Mouse (Mus musculus): Measurements from ENCODE around the gene Frrs1l. TPM values are rescaled to one million over a fixed set of nuclear protein-coding genes. Genes with fewer than 3 reads are reported as not detected.

The Frrs1l gene
- total and polyA plus RNA-seq, 3 experiments: not detected

DNA sequence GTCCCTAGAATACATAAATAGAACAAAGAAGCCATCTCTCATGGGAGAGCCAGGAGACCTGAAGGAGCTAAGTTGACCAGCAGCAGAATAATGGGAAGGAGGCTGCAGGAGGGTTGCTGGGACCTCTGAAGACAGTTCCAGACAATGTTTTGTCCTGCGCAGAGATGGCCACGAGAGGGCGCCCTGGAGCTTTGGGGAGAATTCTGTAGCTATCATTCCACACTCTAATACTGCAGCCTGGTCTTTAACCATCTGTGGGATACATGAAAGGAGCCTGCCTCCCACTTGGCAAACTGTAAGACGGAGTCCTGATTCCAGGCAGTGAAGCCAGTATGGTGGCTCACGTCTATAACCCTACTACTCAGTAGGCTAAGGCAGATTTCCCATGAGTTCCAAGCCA lies 27.0 kb upstream of the Frrs1l start:
- no peaks in the 10 kb centered on the region for H3K9me3 ChIP-seq (replicated peaks; ENCODE audit: low read length)
- in situ Hi-C loops (cut with MboI; ENCODE audit: low pct_ligation_motif_present, low pct_unique_long_range_greater_than_20kb, low sequenced_read_pairs): no loop called here
- DNase-seq (ENCODE audit: extremely low read depth): peak; percentile 61
- TF ChIP-seq SMC3 (IDR thresholded peaks at IDR 0.05; ENCODE audit: low read depth, low read length) (peak; percentile 88), TBP (conservative IDR thresholded peaks at IDR 0.05; ENCODE audit: low read depth, low read length) (no peak), CTCF (conservative IDR thresholded peaks at IDR 0.05 in 1 of 2, IDR thresholded peaks at IDR 0.05 in 1 of 2; ENCODE audit: low read depth in 2 of 2, low read length in 2 of 2) (peak; percentile 92), NELFE (IDR thresholded peaks at IDR 0.05; ENCODE audit: low read depth, low read length) (no peak), RAD21 (IDR thresholded peaks at IDR 0.05; ENCODE audit: low read depth, low read length) (peak; percentile 84)
- peaks cover 28% of the 10 kb centered on the region for H3K27me3 ChIP-seq (replicated peaks)
- dilution Hi-C loops (cut with MboI; ENCODE audit: extremely low pct_ligation_motif_present, extremely low pct_unique_long_range_greater_than_20kb, low sequenced_read_pairs): no loop called here
- no peaks in the 10 kb centered on the region for H3K79me2 ChIP-seq (replicated peaks; ENCODE audit: control insufficient read depth, extremely low read depth, insufficient read depth, poor library complexity, severe bottlenecking)
- no peak overlapping the region for H3K4me3 ChIP-seq (replicated peaks in 1 of 3; ENCODE audit: low read depth in 2 of 3, low read length in 2 of 3, poor library complexity in 1 of 3)
- no peaks in the 10 kb centered on the region for H3K36me3 ChIP-seq (replicated peaks in 1 of 2; ENCODE audit: control insufficient read depth in 1 of 2, insufficient read depth in 1 of 2, low read length in 1 of 2)
- no peaks in the 10 kb centered on the region for H3K4me1 ChIP-seq (ENCODE audit: control insufficient read depth in 1 of 2, insufficient read depth in 2 of 2)
- H3K27ac ChIP-seq (ENCODE audit: insufficient read depth, low read depth): no peak overlapping the region
- H3K9ac ChIP-seq (ENCODE audit: insufficient read depth, low read depth): no peak overlapping the region
- no peak overlapping the region for H3K4me2 ChIP-seq (ENCODE audit: insufficient read depth, low read depth, poor library complexity, severe bottlenecking)

DNA sequence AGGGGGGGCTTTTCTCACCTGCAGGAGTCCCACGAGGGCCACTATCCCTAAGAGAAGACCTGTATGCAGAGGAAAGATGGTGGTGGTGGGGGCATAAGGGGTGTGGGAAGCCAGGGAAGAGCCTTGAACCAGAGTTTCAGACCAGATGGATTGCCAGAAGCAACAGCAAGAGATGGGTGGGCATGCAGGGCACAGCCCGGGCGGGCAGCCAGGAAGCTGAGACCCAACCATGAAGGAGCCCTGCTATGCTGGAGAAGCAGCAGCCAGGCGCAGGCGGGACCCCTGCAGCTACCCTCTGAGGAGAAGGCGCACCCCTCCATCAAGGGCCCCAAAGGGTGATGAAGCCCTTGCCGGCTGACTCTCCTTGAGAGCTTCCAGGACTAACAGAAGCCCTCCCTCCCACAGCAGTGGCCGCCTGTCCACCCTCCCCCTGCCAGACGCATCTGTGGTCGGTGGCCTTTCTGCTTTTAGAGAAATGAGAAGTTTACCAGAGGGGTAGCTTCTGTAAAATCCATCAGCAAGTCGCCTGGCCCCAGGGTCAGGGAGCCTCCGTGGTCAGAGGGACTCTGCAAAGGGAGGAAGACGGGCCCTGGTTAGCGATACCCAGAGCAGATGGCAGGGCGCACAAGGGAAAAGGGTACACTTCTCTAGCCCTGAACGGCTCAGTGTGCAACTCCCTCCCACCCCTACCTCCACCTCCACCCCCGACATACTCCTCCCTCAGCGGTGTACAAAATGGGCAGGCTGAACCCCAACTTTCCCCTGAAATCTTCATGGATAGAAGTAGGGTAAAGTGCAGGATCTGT lies 26.4 kb upstream of the Frrs1l start:
- no peak overlapping the region for H3K4me3 ChIP-seq (replicated peaks in 1 of 3; ENCODE audit: low read depth in 2 of 3, low read length in 2 of 3, poor library complexity in 1 of 3)
- dilution Hi-C loops (cut with MboI; ENCODE audit: extremely low pct_ligation_motif_present, extremely low pct_unique_long_range_greater_than_20kb, low sequenced_read_pairs): no loop called here
- H3K9ac ChIP-seq (ENCODE audit: insufficient read depth, low read depth): no peak overlapping the region

DNA sequence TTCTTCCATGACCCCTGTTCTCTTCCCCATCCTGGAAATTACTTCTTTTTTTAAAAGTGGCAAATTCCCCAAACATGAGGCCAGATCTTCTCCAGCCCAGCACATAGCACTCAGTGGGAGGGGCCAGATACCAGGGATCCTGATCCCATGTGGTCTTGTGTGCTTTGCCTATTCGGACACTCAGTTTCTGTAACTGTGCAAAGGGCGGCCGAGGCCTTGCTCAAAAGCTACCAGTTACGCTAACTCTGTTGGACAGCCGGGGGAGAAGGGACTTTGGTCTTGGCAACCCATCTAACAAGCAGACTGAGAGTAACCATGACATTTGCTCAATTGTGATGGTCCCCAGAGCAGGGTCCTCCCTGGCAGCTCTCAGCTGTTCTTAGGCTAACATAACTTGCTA lies 24.8 kb upstream of the Frrs1l start:
- dilution Hi-C loops (cut with MboI; ENCODE audit: extremely low pct_ligation_motif_present, extremely low pct_unique_long_range_greater_than_20kb, low sequenced_read_pairs): no loop called here
- no peaks in the 10 kb centered on the region for H3K79me2 ChIP-seq (replicated peaks; ENCODE audit: control insufficient read depth, extremely low read depth, insufficient read depth, poor library complexity, severe bottlenecking)
- no peaks in the 10 kb centered on the region for H3K9me3 ChIP-seq (replicated peaks; ENCODE audit: low read length)
- H3K27me3 ChIP-seq (replicated peaks): peaks cover 34% of the 10 kb centered on the region
- in situ Hi-C loops (cut with MboI; ENCODE audit: low pct_ligation_motif_present, low pct_unique_long_range_greater_than_20kb, low sequenced_read_pairs): no loop called here
- H3K4me2 ChIP-seq (ENCODE audit: insufficient read depth, low read depth, poor library complexity, severe bottlenecking): no peak overlapping the region
- no peaks in the 10 kb centered on the region for H3K4me1 ChIP-seq (ENCODE audit: control insufficient read depth in 1 of 2, insufficient read depth in 2 of 2)
- DNase-seq (ENCODE audit: extremely low read depth): no peak
- no peak overlapping the region for H3K27ac ChIP-seq (ENCODE audit: insufficient read depth, low read depth)
- no peak overlapping the region for H3K9ac ChIP-seq (ENCODE audit: insufficient read depth, low read depth)
- no peaks in the 10 kb centered on the region for H3K36me3 ChIP-seq (replicated peaks in 1 of 2; ENCODE audit: control insufficient read depth in 1 of 2, insufficient read depth in 1 of 2, low read length in 1 of 2)
- TF ChIP-seq ETS1 (conservative IDR thresholded peaks at IDR 0.05; ENCODE audit: low read depth, low read length): no peak
- no peak for TF ChIP-seq JUND (conservative IDR thresholded peaks at IDR 0.05; ENCODE audit: low read depth, low read length)
- no peak for TF ChIP-seq EP300 (IDR thresholded peaks at IDR 0.05; ENCODE audit: low read length)
- TF ChIP-seq ZKSCAN1 (IDR thresholded peaks at IDR 0.05; ENCODE audit: borderline replicate concordance, low read depth, low read length): no peak
- TF ChIP-seq POLR2AphosphoS2 (IDR thresholded peaks at IDR 0.05; ENCODE audit: low read depth, low read length): no peak
- no peak for TF ChIP-seq MAZ (IDR thresholded peaks at IDR 0.05; ENCODE audit: low read depth, low read length)
- no peak for TF ChIP-seq MXI1 (IDR thresholded peaks at IDR 0.05; ENCODE audit: low read depth, low read length)
- H3K4me3 ChIP-seq (replicated peaks in 1 of 3; ENCODE audit: low read depth in 2 of 3, low read length in 2 of 3, poor library complexity in 1 of 3): no peak overlapping the region

More for the DNA sequence above, 26.4 kb upstream of the Frrs1l start:
- H3K36me3 ChIP-seq (replicated peaks in 1 of 2; ENCODE audit: control insufficient read depth in 1 of 2, insufficient read depth in 1 of 2, low read length in 1 of 2): no peaks in the 10 kb centered on the region
- H3K79me2 ChIP-seq (replicated peaks; ENCODE audit: control insufficient read depth, extremely low read depth, insufficient read depth, poor library complexity, severe bottlenecking): no peaks in the 10 kb centered on the region
- H3K4me2 ChIP-seq (ENCODE audit: insufficient read depth, low read depth, poor library complexity, severe bottlenecking): no peak overlapping the region
- no peak for DNase-seq (ENCODE audit: extremely low read depth)
- no peak overlapping the region for H3K27ac ChIP-seq (ENCODE audit: insufficient read depth, low read depth)
- no peak for TF ChIP-seq EP300 (IDR thresholded peaks at IDR 0.05; ENCODE audit: low read length)
- no peak for TF ChIP-seq ZKSCAN1 (IDR thresholded peaks at IDR 0.05; ENCODE audit: borderline replicate concordance, low read depth, low read length)
- TF ChIP-seq USF1 (IDR thresholded peaks at IDR 0.05; ENCODE audit: low read depth, low read length): no peak
- TF ChIP-seq MAFK (IDR thresholded peaks at IDR 0.05; ENCODE audit: insufficient replicate concordance, low read length): no peak
- TF ChIP-seq RCOR1 (conservative IDR thresholded peaks at IDR 0.05; ENCODE audit: low read depth, low read length): no peak
- no peak for TF ChIP-seq KAT2A (IDR thresholded peaks at IDR 0.05; ENCODE audit: insufficient replicate concordance, low read length)
- TF ChIP-seq MAZ (IDR thresholded peaks at IDR 0.05; ENCODE audit: low read depth, low read length): no peak
- no peak for TF ChIP-seq USF2 (conservative IDR thresholded peaks at IDR 0.05; ENCODE audit: low read depth, low read length)
- no peak for TF ChIP-seq POLR2AphosphoS2 (IDR thresholded peaks at IDR 0.05; ENCODE audit: low read depth, low read length)
- TF ChIP-seq CTCF (conservative IDR thresholded peaks at IDR 0.05 in 1 of 2, IDR thresholded peaks at IDR 0.05 in 1 of 2; ENCODE audit: low read depth in 2 of 2, low read length in 2 of 2): no peak
- no peak for TF ChIP-seq TBP (conservative IDR thresholded peaks at IDR 0.05; ENCODE audit: low read depth, low read length)
- no peak for TF ChIP-seq GABPA (IDR thresholded peaks at IDR 0.05; ENCODE audit: insufficient replicate concordance, low read depth, low read length)
- TF ChIP-seq SIN3A (IDR thresholded peaks at IDR 0.05; ENCODE audit: low read length): no peak
- TF ChIP-seq TCF12 (IDR thresholded peaks at IDR 0.05; ENCODE audit: low read depth, low read length): no peak
- TF ChIP-seq NRF1 (IDR thresholded peaks at IDR 0.05; ENCODE audit: low read depth, low read length): no peak
- TF ChIP-seq JUN (IDR thresholded peaks at IDR 0.05; ENCODE audit: insufficient read depth, low read depth, low read length): no peak
- no peak for TF ChIP-seq IRF4 (IDR thresholded peaks at IDR 0.05; ENCODE audit: low read depth, low read length)
- TF ChIP-seq POLR2A (IDR thresholded peaks at IDR 0.05; ENCODE audit: low read depth, low read length): no peak
- no peak for TF ChIP-seq ZMIZ1 (IDR thresholded peaks at IDR 0.05; ENCODE audit: low read depth, low read length)
- TF ChIP-seq MYC (IDR thresholded peaks at IDR 0.05; ENCODE audit: low read depth, low read length): no peak
- no peaks in the 10 kb centered on the region for H3K4me1 ChIP-seq (ENCODE audit: control insufficient read depth in 1 of 2, insufficient read depth in 2 of 2)
- no peaks in the 10 kb centered on the region for H3K9me3 ChIP-seq (replicated peaks; ENCODE audit: low read length)
- in situ Hi-C loops (cut with MboI; ENCODE audit: low pct_ligation_motif_present, low pct_unique_long_range_greater_than_20kb, low sequenced_read_pairs): no loop called here
- H3K27me3 ChIP-seq (replicated peaks): peaks cover 32% of the 10 kb centered on the region
